Mouse (Mus musculus) hindbrain, embryonic 11.5 days (tissue): Measurements from ENCODE around the gene Cntn2. TPM values are rescaled to one million over a fixed set of nuclear protein-coding genes. Genes with fewer than 3 reads are reported as not detected.

ENCODE experiments used
- ATAC-seq: fragments of 200-750 bp; cut with Nextera tagmentation; 2 replicates; pipeline ENCODE4 v1.8.0; 2017; ENCODE audit warnings: mild to moderate bottlenecking, moderate TSS enrichment, moderate library complexity; ENCODE audit not compliant: low FRiP score
- DNase-seq: peaks from one replicate; pipeline ENCODE4 v3.0.0-alpha.2; 2015; ENCODE audit warnings: low spot score
- H3K27ac ChIP-seq: fragments of 300-500 bp; sonication (generic); 2 replicates; pipeline ENCODE4 v1.5.1; 2014; ENCODE audit warnings: mild to moderate bottlenecking, low read depth, low read length
- H3K27me3 ChIP-seq: fragments of 300-500 bp; sonication (generic); 2 replicates; pipeline ENCODE4 v1.6.1; 2014; ENCODE audit warnings: mild to moderate bottlenecking, low read length, moderate library complexity, mixed read lengths; ENCODE audit not compliant: control insufficient read depth, insufficient read depth
- H3K36me3 ChIP-seq: fragments of 300-500 bp; sonication (generic); 2 replicates; pipeline ENCODE4 v1.6.1; 2014; ENCODE audit warnings: mild to moderate bottlenecking, low read length, moderate library complexity, mixed read lengths; ENCODE audit not compliant: control insufficient read depth, insufficient read depth
- H3K4me1 ChIP-seq: fragments of 300-500 bp; sonication (generic); replicated peaks from 2 replicates; pipeline ENCODE4 v1.6.1; 2014; ENCODE audit warnings: low read length, mixed read lengths; ENCODE audit not compliant: control insufficient read depth, insufficient read depth
- H3K4me2 ChIP-seq: fragments of 300-500 bp; sonication (generic); replicated peaks from 2 replicates; pipeline ENCODE4 v1.6.1; 2014; ENCODE audit warnings: mild to moderate bottlenecking, low read depth, low read length
- H3K4me3 ChIP-seq: fragments of 300-500 bp; sonication (generic); 2 replicates; pipeline ENCODE4 v1.5.1; 2014; ENCODE audit warnings: low read depth, low read length
- H3K9ac ChIP-seq: fragments of 300-500 bp; sonication (generic); 2 replicates; pipeline ENCODE4 v1.6.1; 2014; ENCODE audit warnings: low read depth, low read length
- H3K9me3 ChIP-seq: fragments of 300-500 bp; sonication (generic); 2 replicates; pipeline ENCODE4 v1.6.1; 2016; ENCODE audit warnings: low read length; ENCODE audit not compliant: control insufficient read depth
- WGBS: fragments of 180-500 bp; shearing (Covaris S2); extraction: QIAGEN DNeasy Blood & Tissue Kit; methylation state at CpG from one replicate; pipeline ENCODE4 v1.1.7; 2014; 5-methylcytosine and 5-hydroxymethylcytosine counted together
- polyA plus RNA-seq: library from polyadenylated mRNA; unstranded; fragments of >200 nt; fragmentation: Nextera tagmentation; extraction: Ambion mirVana; gene quantifications from 2 replicates; pipeline ENCODE4 v1.2.1, GENCODE M21; 2014

Gene Cntn2
- polyA plus RNA-seq, 1 experiment from 2014 or later = 68.9 TPM

GRCm38 (mm10) chr1:132468926-132469325 is 74.1 kb downstream of the Cntn2 start:
- no peaks in the 10 kb centered on the region for H3K36me3 ChIP-seq
- no peak for ATAC-seq
- H3K4me1 ChIP-seq = no peaks in the 10 kb centered on the region
- no peak overlapping the region for H3K4me2 ChIP-seq
- no peak overlapping the region for H3K9ac ChIP-seq
- no peak for DNase-seq
- no peaks in the 10 kb centered on the region for H3K27me3 ChIP-seq
- H3K27ac ChIP-seq = no peak overlapping the region
- no peaks in the 10 kb centered on the region for H3K9me3 ChIP-seq
- H3K4me3 ChIP-seq = no peak overlapping the region

DNA sequence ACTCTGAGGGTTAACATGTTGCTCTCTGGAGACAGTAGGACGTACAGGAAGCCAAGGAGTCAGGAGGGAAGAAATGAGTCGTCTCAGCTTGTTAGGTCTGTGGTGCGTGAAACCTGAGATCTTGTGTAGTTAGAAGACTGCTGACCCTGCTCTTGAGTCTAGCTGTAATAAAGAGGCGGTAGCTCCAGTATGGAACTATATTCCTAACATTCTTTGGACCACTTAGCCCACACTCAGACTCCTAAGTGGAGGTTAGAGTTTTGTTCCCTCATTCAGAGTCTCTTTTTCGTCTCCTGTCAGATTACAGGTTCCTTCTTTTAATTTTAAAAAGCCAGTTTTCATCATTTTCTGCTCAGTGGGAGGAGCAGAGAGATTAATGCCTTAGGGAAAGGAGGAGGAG is 78.4 kb downstream of the Cntn2 start:
- no peak for ATAC-seq
- Histone ChIP-seq H3K4me2 (no peak overlapping the region), H3K9me3 (no peaks in the 10 kb centered on the region), H3K27me3 (no peaks in the 10 kb centered on the region), H3K36me3 (no peaks in the 10 kb centered on the region), H3K9ac (no peak overlapping the region), H3K27ac (no peak overlapping the region), H3K4me3 (no peak overlapping the region), H3K4me1 (no peaks in the 10 kb centered on the region)
- WGBS = 80% methylated on average over 5 of the region's 5 CpGs
- no peak for DNase-seq

Other genes starting within 250 kb of the Cntn2 start
- gene Klhdc8a, start 244.6 kb downstream of the Cntn2 start, polyA plus RNA-seq = 2.9 and 3.0 TPM in 2 replicates
- 33.1 and 39.3 TPM in 2 replicates for gene Nuak2, start 227.1 kb downstream of the Cntn2 start, polyA plus RNA-seq
- 12.0 and 14.1 TPM in 2 replicates for gene Tmcc2, start 152.0 kb downstream of the Cntn2 start, polyA plus RNA-seq
- 11.5 and 12.3 TPM in 2 replicates for gene Dstyk, start 125.7 kb downstream of the Cntn2 start, polyA plus RNA-seq
- 58.5 and 65.3 TPM in 2 replicates for gene Rbbp5, start 65.9 kb downstream of the Cntn2 start, polyA plus RNA-seq
- 1.3 TPM in 2 replicates for gene Tmem81, start 37.0 kb downstream of the Cntn2 start, polyA plus RNA-seq
- 26.9 and 38.0 TPM in 2 replicates for gene Nfasc, start 198.5 kb upstream of the Cntn2 start, polyA plus RNA-seq